Mouse (Mus musculus) CH12.LX (cell line): ENCODE results near the gene Trpc2.

Experiments
- BHLHE40 ChIP-seq: IDR thresholded peaks from 2 replicates; pipeline ENCODE4 v1.6.1; 2011; ENCODE audit warnings: mild to moderate bottlenecking, low read depth, low read length, improper control_type of control experiment
- CHD1 ChIP-seq: IDR thresholded peaks from 2 replicates; pipeline ENCODE4 v1.6.1; 2012; ENCODE audit warnings: low read depth, low read length, improper control_type of control experiment, inconsistent platforms
- CHD2 ChIP-seq: IDR thresholded peaks from 2 replicates; pipeline ENCODE4 v1.6.1; 2011; ENCODE audit warnings: low read length, improper control_type of control experiment
- CTCF ChIP-seq, 2 experiments: IDR thresholded peaks in 1 of 2; conservative IDR thresholded peaks in 1 of 2; 2 replicates each; pipeline ENCODE4 v1.5.1; 2011 to 2012; ENCODE audit warnings: low read depth in 2 of 2, low read length in 2 of 2, improper control_type of control experiment in 1 of 2, inconsistent platforms in 1 of 2, mild to moderate bottlenecking in 1 of 2, moderate library complexity in 1 of 2
- ELF1 ChIP-seq: IDR thresholded peaks from 2 replicates; pipeline ENCODE4 v1.6.1; 2014; ENCODE audit warnings: low read depth, mild to moderate bottlenecking, inconsistent platforms, low read length, improper control_type of control experiment
- EP300 ChIP-seq: IDR thresholded peaks from 2 replicates; pipeline ENCODE4 v1.6.1; 2011; ENCODE audit warnings: low read length, improper control_type of control experiment
- GABPA ChIP-seq: IDR thresholded peaks from 2 replicates; pipeline ENCODE4 v1.6.1; 2012; ENCODE audit warnings: low read depth, low read length, improper control_type of control experiment, inconsistent platforms; ENCODE audit not compliant: insufficient replicate concordance
- JUND ChIP-seq: conservative IDR thresholded peaks from 2 replicates; pipeline ENCODE4 v1.6.1; 2011; ENCODE audit warnings: low read depth, low read length, improper control_type of control experiment
- MAFK ChIP-seq: IDR thresholded peaks from 2 replicates; pipeline ENCODE4 v1.6.1; 2011; ENCODE audit warnings: low read length, improper control_type of control experiment; ENCODE audit not compliant: insufficient replicate concordance
- POLR2A ChIP-seq: IDR thresholded peaks from 2 replicates; pipeline ENCODE4 v1.6.1; 2011; ENCODE audit warnings: low read depth, mild to moderate bottlenecking, improper control_type of control experiment, low read length
- SMC3 ChIP-seq: IDR thresholded peaks from 2 replicates; pipeline ENCODE4 v1.6.1; 2011; ENCODE audit warnings: low read depth, low read length, improper control_type of control experiment
- USF2 ChIP-seq: conservative IDR thresholded peaks from 2 replicates; pipeline ENCODE4 v1.6.1; 2011; ENCODE audit warnings: low read depth, low read length, improper control_type of control experiment
- ZNF384 ChIP-seq: IDR thresholded peaks from 2 replicates; pipeline ENCODE4 v1.6.1; 2012; ENCODE audit warnings: low read depth, low read length, improper control_type of control experiment, inconsistent platforms

GRCm38 (mm10) chr7:102062203-102062602 is 20.7 kb upstream of the Trpc2 start:
- TF ChIP-seq ELF1, result no peak
- TF ChIP-seq SMC3, result no peak
- no peak for TF ChIP-seq POLR2A
- no peak for TF ChIP-seq CTCF (conservative IDR thresholded peaks at IDR 0.05 in 1 of 2, IDR thresholded peaks at IDR 0.05 in 1 of 2; ENCODE audit: low read depth in 2 of 2, low read length in 2 of 2)
- no peak for TF ChIP-seq EP300
- TF ChIP-seq CHD1, result no peak
- TF ChIP-seq BHLHE40, result no peak
- TF ChIP-seq CHD2, result no peak
- TF ChIP-seq GABPA, result no peak
- TF ChIP-seq USF2, result no peak
- no peak for TF ChIP-seq ZNF384
- no peak for TF ChIP-seq JUND
- TF ChIP-seq MAFK, result no peak
